Comparison of ENCODE assay signal across 7 mouse cellular contexts in the genomic region with DNA sequence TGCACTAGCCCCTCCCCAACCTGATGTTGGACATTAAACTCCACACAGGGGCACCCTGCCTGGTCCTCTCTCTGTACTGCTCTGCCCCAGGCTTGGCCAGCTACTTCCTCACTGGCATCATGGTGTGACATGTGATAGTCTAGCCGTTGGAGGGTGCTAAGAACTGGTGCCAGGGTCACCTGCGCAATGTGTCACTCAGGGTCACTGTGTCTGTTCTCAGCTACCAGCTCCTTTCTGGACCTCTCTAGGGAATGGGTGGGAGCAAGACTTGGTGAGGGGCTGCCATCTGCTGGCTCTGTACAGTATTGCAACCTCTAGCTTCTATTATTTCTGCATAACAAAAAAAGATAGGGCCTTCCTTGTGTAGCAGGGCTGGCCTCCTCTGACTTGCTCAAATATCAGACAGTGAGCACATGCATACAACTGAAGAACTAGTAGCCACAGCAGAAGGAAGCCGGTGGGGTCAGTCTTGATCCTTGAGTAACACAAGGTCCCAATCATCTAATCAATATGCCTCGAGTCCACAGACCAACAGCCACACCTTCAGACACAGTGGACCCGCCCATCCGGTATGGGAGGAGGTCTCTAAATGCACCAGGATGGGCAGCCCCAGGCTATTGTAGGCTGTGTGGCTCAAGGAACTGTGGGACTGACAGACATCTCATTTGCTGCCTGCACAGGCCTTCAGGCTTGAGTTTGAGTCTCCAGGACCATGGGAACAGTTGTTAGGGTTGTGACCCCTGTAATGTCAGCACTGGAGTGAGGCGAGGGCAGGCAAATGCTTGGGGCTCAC. TPM values are rescaled to one million over a fixed set of nuclear protein-coding genes. Genes with fewer than 3 reads are reported as not detected.
DNase-seq lines count a peak whose midpoint lies in the region; ATAC-seq and TF ChIP-seq lines count a peak whose summit lies in the region.

No protein-coding gene starts in this region.

- peak; percentile 87 for TF ChIP-seq CTCF in left cerebral cortex, adult 2 months (IDR thresholded peaks at IDR 0.05)

- intact Hi-C loops in left cerebral cortex, adult 2 months (cut with DNase I) = loop anchor here (1.0 kb wide), 1 partner anchor 83 kb away; no protein-coding TSS in a partner anchor

- H3K4me3 ChIP-seq in left cerebral cortex, adult 2 months = no peak overlapping the region

- no peak overlapping the region for H3K27ac ChIP-seq in left cerebral cortex, adult 2 months

- peak; percentile 71 for ATAC-seq in activated CD4-positive, CD25-positive, alpha-beta regulatory T cell, adult 4 months
- peak; percentile 85 for ATAC-seq in megakaryocyte progenitor cell, adult 5-6 weeks (replicated peaks; ENCODE audit: poor library complexity)

- peak; percentile 82 to 87 for DNase-seq in cerebellum, postnatal 14 days
- DNase-seq in gastrocnemius, adult 18-20 months (ENCODE audit: low spot score) = peak; percentile 78
- DNase-seq in induced T-regulatory cell, adult 2 months (ENCODE audit: low read depth) = peak; percentile 87
- DNase-seq in left cerebral cortex, adult 2 months (ENCODE audit: extremely low spot score in 1 of 2, low spot score in 2 of 2) = peak; percentile 60 to 72
- DNase-seq in right cerebral cortex, postnatal 25 days = peak; percentile 47

RNA-seq across cellular contexts. Expression of a gene that starts 12.5 kb away (rescaled TPM):
- polyA plus RNA-seq in activated CD4-positive, CD25-positive, alpha-beta regulatory T cell, adult 4 months (2017; shearing (Covaris generic)) = 1 to 10 TPM; 2.8 to 4.5 TPM
- 10 to 100 TPM; 21.1 to 26.0 TPM for total RNA-seq in gastrocnemius, adult 18-20 months (2021)
- total RNA-seq in left cerebral cortex, adult 2 months (2021) = 10 to 100 TPM; 51.0 to 51.1 TPM
- 12.7 and 15.6 TPM in 2 replicates for total RNA-seq in megakaryocyte progenitor cell, adult 5-6 weeks (2015)
- 28.0 and 28.7 TPM in 2 replicates for total RNA-seq in megakaryocyte progenitor cell, adult 5-6 weeks (2017)

RNA-seq across cellular contexts. Expression of a gene that starts 16.3 kb away (rescaled TPM):
- not detected for polyA plus RNA-seq in activated CD4-positive, CD25-positive, alpha-beta regulatory T cell, adult 4 months (2017; shearing (Covaris generic))
- under 1 TPM in 1 of 2 experiments, not detected in 1; 0.09 TPM for total RNA-seq in gastrocnemius, adult 18-20 months (2021)
- under 1 TPM; 0.25 to 0.33 TPM for total RNA-seq in left cerebral cortex, adult 2 months (2021)
- 0.54 and 0.88 TPM in 2 replicates for total RNA-seq in megakaryocyte progenitor cell, adult 5-6 weeks (2015)
- total RNA-seq in megakaryocyte progenitor cell, adult 5-6 weeks (2017) = 0.30 and 0.58 TPM in 2 replicates

RNA-seq across cellular contexts. Expression of a gene that starts 22.4 kb away (rescaled TPM):
- polyA plus RNA-seq in activated CD4-positive, CD25-positive, alpha-beta regulatory T cell, adult 4 months (2017; shearing (Covaris generic)) = 10 to 100 TPM; 54.7 to 68.3 TPM
- 100 to 1,000 TPM; 101 to 103 TPM for total RNA-seq in gastrocnemius, adult 18-20 months (2021)
- total RNA-seq in left cerebral cortex, adult 2 months (2021) = 100 to 1,000 TPM; 171 to 173 TPM
- 27.0 and 37.6 TPM in 2 replicates for total RNA-seq in megakaryocyte progenitor cell, adult 5-6 weeks (2015)
- total RNA-seq in megakaryocyte progenitor cell, adult 5-6 weeks (2017) = 31.1 and 31.7 TPM in 2 replicates

RNA-seq across cellular contexts. Expression of a gene that starts 23.4 kb away (rescaled TPM):
- 10 to 100 TPM; 21.3 to 26.5 TPM for polyA plus RNA-seq in activated CD4-positive, CD25-positive, alpha-beta regulatory T cell, adult 4 months (2017; shearing (Covaris generic))
- 100 to 1,000 TPM; 173 to 189 TPM for total RNA-seq in gastrocnemius, adult 18-20 months (2021)
- 100 to 1,000 TPM; 136 to 150 TPM for total RNA-seq in left cerebral cortex, adult 2 months (2021)
- total RNA-seq in megakaryocyte progenitor cell, adult 5-6 weeks (2015) = 34.4 and 42.5 TPM in 2 replicates
- total RNA-seq in megakaryocyte progenitor cell, adult 5-6 weeks (2017) = 50.1 and 54.9 TPM in 2 replicates

RNA-seq across cellular contexts. Expression of a gene that starts 45.1 kb away (rescaled TPM):
- polyA plus RNA-seq in activated CD4-positive, CD25-positive, alpha-beta regulatory T cell, adult 4 months (2017; shearing (Covaris generic)) = 1 to 10 TPM; 3.2 to 4.0 TPM
- total RNA-seq in gastrocnemius, adult 18-20 months (2021) = 10 to 100 TPM; 13.7 TPM
- 10 to 100 TPM; 61.3 to 62.5 TPM for total RNA-seq in left cerebral cortex, adult 2 months (2021)
- total RNA-seq in megakaryocyte progenitor cell, adult 5-6 weeks (2015) = 1.9 and 2.3 TPM in 2 replicates
- 4.2 and 5.0 TPM in 2 replicates for total RNA-seq in megakaryocyte progenitor cell, adult 5-6 weeks (2017)
